In genomic region chr7:25272445-25273258, GRCm38 (mm10) we compare ENCODE assay signal across 12 mouse cellular contexts. TPM values are rescaled to one million over a fixed set of nuclear protein-coding genes. Genes with fewer than 3 reads are reported as not detected.
DNase-seq lines count a peak whose midpoint lies in the region; ATAC-seq and TF ChIP-seq lines count a peak whose summit lies in the region.
"Had no signal": no experiment of that assay in that cellular context is flagged by ENCODE, and none has a peak within 500 bp of the region (broad histone marks: within the 10 kb centered on the region; RNA-seq: fewer than 3 reads in every experiment).

No protein-coding gene starts in this region.

- peaks cover 40% of the 10 kb centered on the region for H3K36me3 ChIP-seq in embryonic facial prominence, embryonic 13.5 days
- H3K36me3 ChIP-seq in embryonic facial prominence, embryonic 10.5 days (replicated peaks) = peaks cover 32% of the 10 kb centered on the region
- no peaks in the 10 kb centered on the region for H3K36me3 ChIP-seq in ES-Bruce4 (ENCODE audit: control insufficient read depth, insufficient read depth, low read length, poor library complexity, severe bottlenecking)
- peaks cover 42% of the 10 kb centered on the region for H3K36me3 ChIP-seq in limb, embryonic 14.5 days (ENCODE audit: control insufficient read depth, insufficient read depth, low read length)

- H3K27me3 ChIP-seq in embryonic facial prominence, embryonic 13.5 days = no peaks in the 10 kb centered on the region
- no peaks in the 10 kb centered on the region for H3K27me3 ChIP-seq in embryonic facial prominence, embryonic 10.5 days (replicated peaks; ENCODE audit: low read depth, poor library complexity, severe bottlenecking)
- H3K27me3 ChIP-seq in ES-Bruce4 (ENCODE audit: control insufficient read depth, insufficient read depth, low read length, poor library complexity, severe bottlenecking) = no peaks in the 10 kb centered on the region
- no peaks in the 10 kb centered on the region for H3K27me3 ChIP-seq in limb, embryonic 14.5 days (ENCODE audit: control insufficient read depth, insufficient read depth, low read length)

- H3K9me3 ChIP-seq in embryonic facial prominence, embryonic 13.5 days = no peaks in the 10 kb centered on the region
- H3K9me3 ChIP-seq in embryonic facial prominence, embryonic 10.5 days = no peaks in the 10 kb centered on the region
- H3K9me3 ChIP-seq in ES-Bruce4 (replicated peaks; ENCODE audit: control insufficient read depth, insufficient read depth, low read length, poor library complexity, severe bottlenecking) = no peaks in the 10 kb centered on the region
- no peaks in the 10 kb centered on the region for H3K9me3 ChIP-seq in limb, embryonic 14.5 days (ENCODE audit: control insufficient read depth, low read length)

- no peak for DNase-seq in embryonic facial prominence, embryonic 10.5 days (ENCODE audit: low spot score)
- DNase-seq in lung, postnatal 10 days = peak; percentile 8
- DNase-seq in lung, postnatal 25 days (ENCODE audit: low spot score) = no peak
- no peak for DNase-seq in limb, embryonic 14.5 days (ENCODE audit: low spot score)
- DNase-seq: cerebellum, postnatal 36 days had no signal

- H3K9ac ChIP-seq in embryonic facial prominence, embryonic 13.5 days = 0 out of 2 replicates have a peak overlapping the region, but pooled peaks have one; percentile 21
- H3K9ac ChIP-seq in ES-Bruce4 (ENCODE audit: low read depth, poor library complexity, severe bottlenecking) = peak overlapping the region; percentile 14; the same call in 1 of the 2 replicates
- H3K9ac ChIP-seq in limb, embryonic 14.5 days (ENCODE audit: low read depth, low read length, severe bottlenecking) = 0 out of 2 replicates have a peak overlapping the region, but pooled peaks have one; percentile 4

- no peak overlapping the region for H3K4me2 ChIP-seq in embryonic facial prominence, embryonic 13.5 days
- H3K4me2 ChIP-seq in limb, embryonic 14.5 days (replicated peaks; ENCODE audit: low read depth, low read length, severe bottlenecking) = no peak overlapping the region

- TF ChIP-seq POLR2A in ES-Bruce4 (IDR thresholded peaks at IDR 0.05; ENCODE audit: insufficient read depth, low read length) = no peak
- TF ChIP-seq POLR2A in limb, embryonic 14.5 days (IDR thresholded peaks at IDR 0.05; ENCODE audit: borderline replicate concordance, extremely low read depth, insufficient read depth, insufficient read length) = no peak

- no peak for TF ChIP-seq CTCF in ES-Bruce4 (IDR thresholded peaks at IDR 0.05; ENCODE audit: low read depth, low read length)

- H3K4me1 ChIP-seq in embryonic facial prominence, embryonic 13.5 days = peaks cover 63% of the 10 kb centered on the region
- H3K4me1 ChIP-seq in embryonic facial prominence, embryonic 10.5 days = peaks cover 68% of the 10 kb centered on the region
- H3K4me1 ChIP-seq in ES-Bruce4 (ENCODE audit: control insufficient read depth, insufficient read depth, low read length) = peaks cover 10% of the 10 kb centered on the region
- H3K4me1 ChIP-seq in limb, embryonic 14.5 days (ENCODE audit: control insufficient read depth, insufficient read depth, low read length) = peaks cover 39% of the 10 kb centered on the region

- no peak for ATAC-seq in embryonic facial prominence, embryonic 13.5 days (ENCODE audit: insufficient number of reproducible peaks, insufficient read depth, low FRiP score, low TSS enrichment, low read depth)
- ATAC-seq in limb, embryonic 14.5 days (ENCODE audit: low FRiP score, low read depth) = no peak
- ATAC-seq in monocyte, adult 5-6 weeks (replicated peaks; ENCODE audit: insufficient number of reproducible peaks, low FRiP score, low TSS enrichment, poor library complexity, severe bottlenecking) = no peak
- no peak for ATAC-seq in megakaryocyte progenitor cell, adult 5-6 weeks (replicated peaks; ENCODE audit: poor library complexity)

- no peak for TF ChIP-seq EP300 in ES-Bruce4 (IDR thresholded peaks at IDR 0.05; ENCODE audit: insufficient read depth, low read depth, low read length)

- H3K27ac ChIP-seq in embryonic facial prominence, embryonic 13.5 days = no peak overlapping the region
- no peak overlapping the region for H3K27ac ChIP-seq in embryonic facial prominence, embryonic 10.5 days (replicated peaks)
- H3K27ac ChIP-seq in ES-Bruce4 (ENCODE audit: insufficient read depth, low read length) = no peak overlapping the region
- H3K27ac ChIP-seq in limb, embryonic 14.5 days (replicated peaks; ENCODE audit: low read depth, low read length) = no peak overlapping the region

- WGBS in embryonic facial prominence, embryonic 13.5 days = 89% methylated on average over 38 of the region's 38 CpGs
- 90% methylated on average over 38 of the region's 38 CpGs for WGBS in embryonic facial prominence, embryonic 10.5 days
- WGBS in limb, embryonic 14.5 days = 91% methylated on average over 38 of the region's 38 CpGs

- no peak overlapping the region for H3K4me3 ChIP-seq in embryonic facial prominence, embryonic 13.5 days
- no peak overlapping the region; the same call in 1 of the 2 replicates for H3K4me3 ChIP-seq in embryonic facial prominence, embryonic 10.5 days
- H3K4me3 ChIP-seq in ES-Bruce4 (ENCODE audit: low read depth, low read length) = peak overlapping the region; percentile 11
- H3K4me3 ChIP-seq in limb, embryonic 14.5 days (replicated peaks; ENCODE audit: low read length) = no peak overlapping the region

RNA-seq across cellular contexts. Expression of gene Cic, which starts 5.1 kb away (rescaled TPM):
- 46.2 and 47.4 TPM in 2 replicates for polyA plus RNA-seq in embryonic facial prominence, embryonic 13.5 days (2015; fragmentation: Nextera tagmentation; extraction: Ambion mirVana)
- polyA plus RNA-seq in embryonic facial prominence, embryonic 10.5 days (2016; fragmentation: Nextera tagmentation; extraction: Ambion mirVana) = 17.1 and 21.4 TPM in 2 replicates
- 128 and 141 TPM in 2 replicates for polyA plus RNA-seq in ES-Bruce4 (2011; ENCODE audit: insufficient read depth, insufficient read length, low read depth, missing spikeins)
- 155 and 206 TPM in 2 replicates for polyA plus RNA-seq in limb, embryonic 14.5 days (2012; rRNA removed)
- 48.9 and 58.1 TPM in 2 replicates for polyA plus RNA-seq in limb, embryonic 14.5 days (2014; fragmentation: Nextera tagmentation; extraction: Ambion mirVana)
- 55.5 to 68.5 TPM (median 65.9 TPM) in 3 replicates for total RNA-seq in monocyte, adult 5-6 weeks (2017)
- 67.4 and 67.8 TPM in 2 replicates for total RNA-seq in megakaryocyte progenitor cell, adult 5-6 weeks (2015)
- 19.0 and 24.4 TPM in 2 replicates for total RNA-seq in megakaryocyte progenitor cell, adult 5-6 weeks (2017)

RNA-seq across cellular contexts. Expression of gene Erf, which starts 22.1 kb away (rescaled TPM):
- 22.2 and 25.3 TPM in 2 replicates for polyA plus RNA-seq in embryonic facial prominence, embryonic 13.5 days (2015; fragmentation: Nextera tagmentation; extraction: Ambion mirVana)
- polyA plus RNA-seq in embryonic facial prominence, embryonic 10.5 days (2016; fragmentation: Nextera tagmentation; extraction: Ambion mirVana) = 10.9 and 11.5 TPM in 2 replicates
- polyA plus RNA-seq in ES-Bruce4 (2011; ENCODE audit: insufficient read depth, insufficient read length, low read depth, missing spikeins) = 61.8 and 63.8 TPM in 2 replicates
- polyA plus RNA-seq in limb, embryonic 14.5 days (2012; rRNA removed) = 99.2 and 127 TPM in 2 replicates
- polyA plus RNA-seq in limb, embryonic 14.5 days (2014; fragmentation: Nextera tagmentation; extraction: Ambion mirVana) = 33.2 and 37.9 TPM in 2 replicates
- total RNA-seq in monocyte, adult 5-6 weeks (2017) = 3.7 to 8.1 TPM (median 7.3 TPM) in 3 replicates
- 5.2 and 5.6 TPM in 2 replicates for total RNA-seq in megakaryocyte progenitor cell, adult 5-6 weeks (2015)
- 6.6 and 6.9 TPM in 2 replicates for total RNA-seq in megakaryocyte progenitor cell, adult 5-6 weeks (2017)

RNA-seq across cellular contexts. Expression of gene Pafah1b3, which starts 25.1 kb away (rescaled TPM):
- polyA plus RNA-seq in embryonic facial prominence, embryonic 13.5 days (2015; fragmentation: Nextera tagmentation; extraction: Ambion mirVana) = 315 and 322 TPM in 2 replicates
- polyA plus RNA-seq in embryonic facial prominence, embryonic 10.5 days (2016; fragmentation: Nextera tagmentation; extraction: Ambion mirVana) = 281 and 301 TPM in 2 replicates
- 47.8 and 55.6 TPM in 2 replicates for polyA plus RNA-seq in ES-Bruce4 (2011; ENCODE audit: insufficient read depth, insufficient read length, low read depth, missing spikeins)
- polyA plus RNA-seq in limb, embryonic 14.5 days (2012; rRNA removed) = 266 and 343 TPM in 2 replicates
- 234 and 252 TPM in 2 replicates for polyA plus RNA-seq in limb, embryonic 14.5 days (2014; fragmentation: Nextera tagmentation; extraction: Ambion mirVana)
- total RNA-seq in monocyte, adult 5-6 weeks (2017) = 8.0 to 20.6 TPM (median 20.3 TPM) in 3 replicates
- total RNA-seq in megakaryocyte progenitor cell, adult 5-6 weeks (2015) = 10.9 and 20.0 TPM in 2 replicates
- 14.7 and 15.0 TPM in 2 replicates for total RNA-seq in megakaryocyte progenitor cell, adult 5-6 weeks (2017)

RNA-seq across cellular contexts. Expression of gene Prr19, which starts 28.6 kb away (rescaled TPM):
- polyA plus RNA-seq in embryonic facial prominence, embryonic 13.5 days (2015; fragmentation: Nextera tagmentation; extraction: Ambion mirVana) = 0.60 and 0.92 TPM in 2 replicates
- 0.82 and 0.88 TPM in 2 replicates for polyA plus RNA-seq in embryonic facial prominence, embryonic 10.5 days (2016; fragmentation: Nextera tagmentation; extraction: Ambion mirVana)
- 1.3 and 1.6 TPM in 2 replicates for polyA plus RNA-seq in ES-Bruce4 (2011; ENCODE audit: insufficient read depth, insufficient read length, low read depth, missing spikeins)
- 0.99 and 1.1 TPM in 2 replicates for polyA plus RNA-seq in limb, embryonic 14.5 days (2012; rRNA removed)
- 0.44 and 0.53 TPM in 2 replicates for polyA plus RNA-seq in limb, embryonic 14.5 days (2014; fragmentation: Nextera tagmentation; extraction: Ambion mirVana)
- total RNA-seq in monocyte, adult 5-6 weeks (2017) = not detected in 3 replicates
- total RNA-seq in megakaryocyte progenitor cell, adult 5-6 weeks (2015) = not detected in 2 replicates
- not detected in 2 replicates for total RNA-seq in megakaryocyte progenitor cell, adult 5-6 weeks (2017)
- total RNA-seq: gastrocnemius, postnatal 4 days had no signal
- polyA plus RNA-seq: C2C12; heart, embryonic 16.5 days had no signal

RNA-seq across cellular contexts. Expression of gene Tmem145, which starts 33.3 kb away (rescaled TPM):
- 2.2 and 2.5 TPM in 2 replicates for polyA plus RNA-seq in embryonic facial prominence, embryonic 13.5 days (2015; fragmentation: Nextera tagmentation; extraction: Ambion mirVana)
- polyA plus RNA-seq in embryonic facial prominence, embryonic 10.5 days (2016; fragmentation: Nextera tagmentation; extraction: Ambion mirVana) = 0.85 and 1.0 TPM in 2 replicates
- 2.0 and 2.5 TPM in 2 replicates for polyA plus RNA-seq in ES-Bruce4 (2011; ENCODE audit: insufficient read depth, insufficient read length, low read depth, missing spikeins)
- polyA plus RNA-seq in limb, embryonic 14.5 days (2012; rRNA removed) = 4.4 and 7.9 TPM in 2 replicates
- polyA plus RNA-seq in limb, embryonic 14.5 days (2014; fragmentation: Nextera tagmentation; extraction: Ambion mirVana) = 0.80 and 2.2 TPM in 2 replicates
- total RNA-seq in monocyte, adult 5-6 weeks (2017) = not detected in 3 replicates
- not detected in 2 replicates for total RNA-seq in megakaryocyte progenitor cell, adult 5-6 weeks (2015)
- total RNA-seq in megakaryocyte progenitor cell, adult 5-6 weeks (2017) = not detected in 2 replicates
